Mouse (Mus musculus): ENCODE measurements around the gene Pip5k1a.

GRCm38 (mm10) chr3:95153874-95154273 is 47.1 kb upstream of the Pip5k1a start:
- TF ChIP-seq EP300 (IDR thresholded peaks at IDR 0.05; ENCODE audit: low read depth) (no peak), CTCF (IDR thresholded peaks at IDR 0.05; ENCODE audit: low read depth) (peak; percentile 42)
